Mouse (Mus musculus) adipocyte (in vitro differentiated cells): ENCODE data around the gene Ralgds.
A peak's percentile ranks its signal among the peaks of the same experiment; 100 is the strongest.
"Not testable (repeated sequence)": the region's sequence is repeated elsewhere in the genome, so short reads cannot be mapped to it uniquely, and the experiment has no call there.

ENCODE experiments used
- DNase-seq: peaks from one replicate; pipeline ENCODE4 v3.0.0-alpha.2; 2016; ENCODE audit warnings: low spot score

Gene Ralgds

DNA sequence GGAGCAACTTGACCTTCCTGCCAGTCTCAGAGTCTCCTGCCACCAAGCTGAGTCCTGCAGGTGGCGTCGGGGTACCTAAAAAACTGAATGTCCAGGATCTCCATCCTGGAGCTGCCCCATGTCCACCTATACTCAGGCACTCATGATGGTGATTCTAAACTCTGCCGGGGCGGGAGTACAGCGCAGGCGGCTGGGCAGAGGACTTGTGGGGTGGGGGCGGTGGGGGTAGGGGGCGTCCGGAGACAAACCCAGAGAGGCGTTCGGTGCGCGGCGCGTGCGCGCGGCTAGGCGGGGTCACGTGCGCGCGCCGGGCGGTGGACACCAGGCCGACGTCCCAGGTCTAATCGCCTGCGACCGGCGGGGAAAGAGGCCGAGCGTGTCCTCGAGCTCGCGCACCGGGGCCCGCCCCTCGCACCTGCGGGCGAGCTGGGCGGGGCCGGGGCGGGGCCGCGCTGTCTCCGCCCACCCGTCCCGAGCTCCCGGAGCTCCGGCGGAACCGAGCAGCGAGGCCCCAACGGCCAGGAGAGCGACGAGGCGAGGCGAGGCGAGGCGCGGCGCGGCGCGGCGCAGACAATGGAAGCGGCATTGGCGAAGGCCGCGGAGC lies at the start of gene Ralgds:
Gene Ralgds (plus strand): TSS at position 328 of the 604 bp plus-strand sequence.
- DNase-seq: no peak

DNA sequence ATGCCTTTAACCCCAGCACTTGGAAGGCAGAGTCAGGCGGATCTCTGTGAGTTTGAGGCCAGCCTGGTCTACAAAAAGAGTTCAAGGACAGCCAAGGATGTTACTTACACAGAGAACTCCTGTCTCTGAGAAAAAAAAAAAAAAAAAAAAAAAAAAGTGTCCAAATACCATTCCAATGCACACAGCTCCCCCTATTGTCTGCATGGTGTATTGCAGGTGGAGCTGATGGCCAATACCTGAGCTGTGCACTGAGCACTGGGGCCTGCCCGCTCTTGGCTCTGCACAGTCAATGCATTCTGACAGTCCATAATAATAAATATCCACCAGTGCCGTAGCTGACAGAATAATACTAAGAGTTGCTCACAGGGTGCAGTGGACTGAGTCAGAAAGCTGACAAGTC lies 49.0 kb upstream of the Ralgds start:
- peak; percentile 57 for DNase-seq

DNA sequence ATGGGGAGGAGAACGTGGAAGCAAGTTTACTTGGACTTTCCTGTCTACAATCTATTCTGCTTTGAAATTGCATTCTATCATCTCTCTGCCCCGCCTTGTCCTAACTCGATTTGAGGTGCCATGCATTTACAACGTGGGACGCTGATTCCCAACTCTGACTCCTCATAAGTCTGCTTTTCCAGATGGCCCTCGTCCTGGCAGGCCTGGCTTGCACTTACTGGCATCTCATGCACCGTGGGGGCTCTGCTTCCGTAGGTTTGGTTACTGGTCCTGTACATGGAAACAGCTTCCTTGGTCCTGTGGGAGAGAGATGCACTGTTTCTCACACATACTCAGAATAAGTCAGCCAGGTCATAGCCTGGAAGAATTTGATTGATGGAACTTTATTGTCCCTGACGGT lies 48.0 kb upstream of the Ralgds start:
- DNase-seq: no peak

DNA sequence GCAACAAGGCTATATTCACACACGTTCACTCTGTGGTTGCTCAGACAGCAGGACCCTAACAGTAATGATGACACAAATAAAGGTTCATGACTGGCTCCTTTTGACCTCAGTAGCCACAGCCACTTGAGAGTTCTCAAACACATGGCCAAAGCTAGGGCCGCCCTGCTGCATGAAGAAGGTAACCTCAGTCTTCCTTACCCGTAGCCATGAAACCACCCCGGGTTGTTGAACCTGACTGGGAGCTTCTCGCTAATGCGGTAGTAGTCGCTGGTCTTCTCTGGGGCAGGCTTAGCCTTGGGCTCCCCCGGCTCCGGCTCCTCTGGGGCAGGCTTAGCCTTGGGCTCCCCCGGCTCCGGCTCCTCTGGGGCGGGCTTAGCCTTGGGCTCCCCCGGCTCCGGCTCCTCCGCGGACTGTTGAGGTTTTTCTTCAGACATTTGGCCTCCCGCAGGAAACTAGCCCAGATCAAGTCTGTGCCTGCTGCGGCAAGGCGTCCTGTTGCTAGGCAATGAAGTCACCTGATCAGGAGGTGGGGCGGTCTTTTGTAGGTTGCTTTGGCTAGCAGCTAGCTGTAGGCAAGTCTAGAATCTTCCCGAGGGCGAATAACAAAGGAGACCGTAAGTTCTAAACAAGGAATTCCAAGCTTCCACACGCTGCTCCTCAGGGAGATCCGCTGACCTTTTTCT lies 46.9 kb upstream of the Ralgds start, which contains the start of gene 1700007K13Rik:
Gene 1700007K13Rik (minus strand): TSS at position 497 of the 683 bp plus-strand sequence.
- no peak for DNase-seq

DNA sequence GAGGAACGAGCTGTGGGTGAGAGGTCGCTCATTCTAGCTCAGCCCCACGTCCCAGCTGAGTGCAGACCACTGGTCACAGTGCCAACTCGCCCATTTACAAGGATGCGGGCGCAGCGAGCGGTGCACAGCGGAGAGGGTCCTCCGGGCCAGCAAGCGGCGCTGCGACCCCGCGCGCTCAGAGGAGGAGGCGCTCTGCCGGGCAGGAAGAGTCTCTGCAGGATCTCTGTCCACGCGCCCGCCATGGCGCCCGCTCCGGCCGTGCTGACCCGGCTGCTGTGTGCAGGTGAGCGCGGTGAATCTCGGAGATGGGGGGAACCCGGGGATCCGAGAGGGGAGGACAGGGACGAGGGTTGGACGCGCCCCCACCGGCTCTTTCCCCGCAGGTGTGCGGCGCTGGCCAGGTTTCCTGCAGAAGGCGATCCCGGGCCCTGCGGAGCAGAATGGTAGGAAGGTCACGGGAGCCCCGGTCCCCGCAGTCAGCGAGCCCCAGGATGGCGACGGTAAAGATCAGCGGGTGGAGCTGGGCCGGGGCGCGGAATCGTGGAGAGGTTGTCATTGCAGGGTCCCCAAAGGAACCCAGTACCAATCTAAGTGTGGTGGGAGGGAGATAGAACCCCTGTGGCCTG lies 45.0 kb upstream of the Ralgds start, which contains the start of gene Mrps2:
Gene Mrps2 (plus strand): TSS at position 207 of the 626 bp plus-strand sequence.
- DNase-seq: peak; percentile 74

DNA sequence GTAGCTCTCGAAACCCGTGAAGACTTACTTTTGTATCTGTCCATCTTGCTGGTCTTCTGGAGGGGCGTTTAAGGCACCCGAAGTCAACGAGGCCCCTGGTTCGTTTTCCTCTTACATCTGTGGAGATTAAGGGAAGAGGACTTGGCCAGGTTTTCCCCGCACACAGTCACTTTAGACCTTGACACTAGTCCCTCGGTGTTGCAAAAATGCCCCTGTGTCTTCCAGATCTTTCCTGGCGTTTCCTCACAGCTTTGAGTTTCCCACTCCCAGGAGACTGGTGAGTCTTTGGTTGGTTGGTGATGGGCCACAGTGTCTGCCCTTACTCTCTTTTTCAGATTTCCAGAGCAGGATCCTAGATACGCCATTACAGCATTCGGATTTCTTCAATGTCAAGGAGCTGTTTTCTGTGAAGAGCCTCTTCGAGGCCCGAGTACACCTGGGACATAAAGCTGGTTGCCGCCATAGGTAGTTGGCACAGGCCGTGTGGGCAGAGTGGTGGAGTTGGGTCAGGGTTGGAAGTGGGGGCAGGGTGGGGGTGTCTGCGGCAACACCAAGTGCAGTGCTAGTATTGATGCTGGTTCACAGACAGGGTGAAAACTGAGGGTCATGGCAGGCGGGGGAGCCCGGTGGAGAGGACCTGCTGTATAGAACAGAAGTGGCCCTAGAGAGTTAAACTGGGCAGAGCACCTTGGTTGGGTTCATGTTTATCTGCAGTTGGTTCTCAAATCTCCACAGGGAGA lies 44.3 kb upstream of the Ralgds start:
- DNase-seq: peak; percentile 16

DNA sequence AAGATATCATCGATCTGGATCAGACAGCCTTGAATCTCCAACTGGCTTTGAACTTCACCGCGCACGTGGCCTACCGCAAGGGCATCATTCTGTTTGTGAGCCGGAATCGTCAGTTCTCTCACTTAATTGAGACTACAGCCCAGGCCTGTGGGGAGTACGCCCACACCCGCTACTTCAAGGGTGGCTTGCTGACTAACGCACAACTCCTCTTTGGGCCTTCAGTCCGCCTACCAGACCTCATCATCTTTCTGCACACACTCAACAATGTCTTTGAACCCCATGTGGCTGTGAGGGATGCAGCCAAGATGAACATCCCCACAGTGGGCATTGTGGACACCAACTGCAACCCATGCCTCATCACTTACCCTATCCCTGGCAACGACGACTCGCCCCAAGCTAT lies 43.5 kb upstream of the Ralgds start:
- DNase-seq: no peak

DNA sequence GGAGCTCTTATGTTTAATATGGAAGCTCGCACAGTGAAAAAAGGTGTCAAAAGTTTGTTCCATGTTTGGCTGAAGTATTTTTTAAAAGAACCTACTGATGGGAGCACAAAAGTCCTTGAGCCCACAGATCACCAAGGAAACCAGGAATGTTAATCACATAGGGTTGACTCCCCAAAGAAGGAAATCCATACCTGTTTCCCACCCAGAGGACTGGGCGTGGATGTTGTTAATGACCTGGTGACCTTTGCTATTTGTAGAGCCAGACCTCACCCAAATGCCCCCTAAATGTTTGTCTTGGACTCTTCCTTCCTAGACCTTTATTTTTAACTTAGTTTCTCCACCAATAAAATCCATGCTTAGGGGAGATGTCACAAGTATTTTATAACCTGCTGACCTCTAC lies 42.3 kb upstream of the Ralgds start:
- DNase-seq: no peak

DNA sequence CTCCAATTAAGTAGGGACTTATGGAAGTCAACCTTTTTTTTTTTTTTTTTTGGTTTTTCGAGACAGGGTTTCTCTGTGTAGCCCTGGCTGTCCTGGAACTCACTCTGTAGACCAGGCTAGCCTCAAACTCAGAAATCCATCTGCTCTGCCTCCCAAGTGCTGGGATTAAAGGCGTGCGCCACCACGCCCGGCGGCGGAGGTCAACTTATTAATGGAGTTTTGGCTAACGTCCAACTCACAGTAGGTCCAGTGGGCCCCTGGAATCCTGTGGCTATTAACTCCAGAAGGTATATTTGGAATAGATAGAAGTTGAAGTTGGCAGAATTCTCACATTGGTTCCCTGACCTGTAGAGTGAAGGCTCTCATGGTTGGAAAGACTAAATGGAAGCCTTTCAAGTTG lies 40.9 kb upstream of the Ralgds start:
- DNase-seq: not testable (repeated sequence)

DNA sequence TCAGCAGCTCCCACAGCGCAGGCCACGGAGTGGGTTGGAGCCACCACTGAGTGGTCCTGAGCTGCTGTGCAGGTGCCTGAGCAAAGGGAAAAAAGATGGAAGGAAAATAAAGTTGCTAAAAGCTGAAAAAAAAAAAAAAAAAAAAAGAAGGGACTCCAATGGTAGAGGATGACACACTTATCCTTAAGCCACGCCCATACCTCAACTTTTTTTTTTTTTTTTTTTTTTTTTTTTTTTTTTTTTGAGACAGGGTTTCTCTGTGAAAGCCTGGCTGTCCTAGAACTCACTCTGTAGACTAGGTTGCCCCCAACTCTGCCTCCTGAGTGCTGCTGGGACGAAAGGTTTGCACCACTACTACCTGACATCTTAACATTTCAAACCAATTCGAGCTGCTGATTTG lies 34.9 kb upstream of the Ralgds start:
- DNase-seq: not testable (repeated sequence)

DNA sequence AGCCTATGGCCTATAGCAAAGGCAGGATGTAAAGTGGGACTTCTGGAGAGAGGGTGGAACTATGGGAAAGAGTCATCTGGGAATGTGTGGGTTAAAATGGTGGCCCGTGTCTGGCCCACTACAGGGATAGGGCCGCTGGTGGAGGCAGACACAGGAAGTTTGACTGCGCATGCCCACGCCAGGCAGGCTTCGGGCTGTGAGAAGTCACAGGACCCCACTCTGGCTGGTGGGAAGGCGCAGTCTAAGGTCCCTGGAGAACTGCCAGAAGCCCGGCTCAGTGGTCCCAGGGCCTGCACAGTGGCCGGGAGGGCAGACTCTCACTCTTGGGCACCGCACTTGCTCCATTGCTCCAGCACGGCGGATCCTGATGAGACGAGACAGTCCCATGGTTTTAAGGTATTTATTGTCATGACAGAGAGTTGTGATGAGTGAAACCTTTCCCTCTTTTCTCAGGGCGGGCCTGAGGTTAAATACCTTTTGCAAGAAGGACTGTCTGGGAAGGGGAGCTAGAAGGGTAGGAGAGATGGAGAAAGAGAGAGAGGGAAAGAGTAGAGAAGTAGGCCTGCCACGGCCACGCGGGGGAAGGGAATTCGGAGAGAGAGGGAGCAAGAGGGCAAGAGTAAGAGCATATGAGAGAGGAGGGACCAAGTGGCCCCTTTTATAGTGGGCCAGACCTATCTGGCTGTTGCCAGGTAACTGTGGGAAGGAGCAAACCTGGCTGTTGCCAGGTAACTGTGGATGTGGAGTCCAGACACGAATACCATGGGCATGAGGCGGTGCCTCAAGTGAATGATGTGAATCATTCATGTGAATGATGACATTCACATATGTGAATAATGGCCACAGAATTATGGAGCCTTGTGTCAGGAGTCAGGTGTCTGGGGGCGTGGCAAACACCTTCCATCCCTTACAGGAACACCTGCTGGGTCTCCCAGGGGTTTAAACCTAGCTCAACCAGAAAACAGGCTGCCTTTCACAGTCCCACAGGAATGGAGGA lies 33.4 kb upstream of the Ralgds start:
- DNase-seq: no peak

DNA sequence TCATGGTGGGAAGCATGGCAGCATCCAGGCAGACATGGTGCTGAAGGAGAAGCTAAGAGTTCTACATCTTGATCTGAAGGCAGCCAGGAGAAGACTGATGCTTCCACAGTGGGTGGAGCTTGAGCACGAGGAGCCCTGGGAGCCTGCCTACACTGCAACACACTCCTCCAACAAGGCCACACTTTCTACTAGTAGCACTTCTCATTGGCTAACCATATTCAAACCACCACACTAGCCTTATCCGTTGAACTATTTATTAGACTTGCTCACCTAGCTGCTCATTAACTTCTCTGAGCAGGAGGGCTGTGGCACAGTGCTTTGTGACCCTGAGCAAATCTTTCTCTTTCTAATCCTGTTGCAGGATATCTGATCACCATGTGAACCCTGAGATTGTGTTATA lies 29.1 kb upstream of the Ralgds start:
- DNase-seq: no peak

DNA sequence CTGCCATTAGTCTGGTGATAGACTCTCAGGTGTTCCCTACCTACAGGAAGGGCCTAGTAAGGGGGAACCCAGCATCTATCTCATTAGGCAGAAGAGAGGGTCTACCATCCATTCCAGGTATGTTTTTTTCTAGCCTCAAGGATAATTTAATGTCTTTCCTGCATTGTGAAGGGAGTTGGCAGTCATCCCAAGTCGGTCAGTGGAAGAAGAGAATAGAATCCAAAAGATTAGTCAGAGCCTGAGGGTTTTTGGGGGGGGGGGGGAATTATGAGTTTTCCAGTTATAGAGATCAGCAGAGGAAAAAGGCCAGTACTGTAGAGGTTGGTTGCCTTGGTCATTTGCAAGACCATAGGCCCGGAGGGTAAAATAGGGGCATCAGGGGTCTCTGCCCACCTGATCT lies 18.4 kb upstream of the Ralgds start:
- DNase-seq: no peak

DNA sequence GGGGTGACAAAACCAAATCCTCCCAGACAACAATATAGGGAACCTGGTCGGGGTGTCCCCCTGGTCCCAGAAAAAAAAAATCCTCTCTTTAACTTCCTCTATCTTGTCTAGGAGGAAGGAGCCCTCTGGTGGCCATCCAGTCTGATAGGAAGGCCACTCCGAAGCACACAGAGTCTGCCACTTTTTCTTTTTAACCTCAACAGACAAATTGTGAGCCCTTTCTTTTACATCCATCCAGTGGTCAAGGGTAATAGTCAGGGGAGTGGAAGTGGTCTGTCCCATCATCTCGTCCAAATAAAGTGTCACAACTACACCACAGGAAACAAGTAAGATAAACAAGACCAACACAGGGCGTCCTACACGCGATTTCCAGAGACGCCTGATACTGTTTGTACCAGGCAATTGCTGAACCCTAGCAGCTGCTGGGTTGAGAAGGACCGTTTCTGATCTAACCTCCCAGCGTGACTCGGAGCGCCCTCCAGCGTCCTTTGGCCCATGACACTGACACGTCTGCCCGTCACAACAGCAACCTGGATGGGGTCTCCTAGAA lies 17.6 kb upstream of the Ralgds start:
- DNase-seq: peak; percentile 41

DNA sequence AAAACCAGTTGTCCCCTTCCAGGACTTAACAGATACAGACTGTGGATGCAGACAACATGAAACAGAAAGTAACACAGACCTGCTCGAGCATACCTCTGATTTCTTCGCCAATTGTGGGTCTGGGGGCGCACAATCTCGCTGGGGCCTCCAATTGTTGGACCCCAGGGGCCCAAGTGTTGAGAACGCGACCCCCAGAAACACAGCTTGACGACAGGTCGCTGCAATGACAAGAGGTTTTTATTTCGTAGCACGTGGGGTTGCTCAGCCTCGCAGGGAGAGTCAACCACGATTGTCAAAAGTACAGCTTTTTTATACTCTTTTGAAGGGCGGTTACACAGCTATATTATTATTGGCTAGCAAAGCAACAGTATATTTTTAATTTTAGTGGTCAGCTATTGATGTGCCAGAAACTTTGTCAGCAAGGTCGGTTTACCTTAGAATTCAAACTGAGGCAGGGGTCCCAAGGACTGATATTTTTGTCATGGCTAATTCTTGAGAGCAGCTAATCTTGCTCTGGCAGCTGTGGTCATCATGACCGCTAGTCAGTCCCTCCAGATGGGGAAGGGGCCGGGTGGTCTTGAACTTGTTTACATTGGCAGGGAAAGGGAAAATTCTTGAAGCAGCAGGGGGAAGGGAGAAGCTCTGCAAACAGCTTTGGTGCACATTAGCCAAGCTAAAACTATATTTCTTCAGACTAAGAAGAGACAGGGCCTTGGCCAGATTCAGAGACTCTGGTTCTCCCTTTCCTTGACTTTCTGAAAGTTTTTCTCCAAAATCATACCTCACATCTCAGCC lies 16.9 kb upstream of the Ralgds start:
- DNase-seq: no peak

DNA sequence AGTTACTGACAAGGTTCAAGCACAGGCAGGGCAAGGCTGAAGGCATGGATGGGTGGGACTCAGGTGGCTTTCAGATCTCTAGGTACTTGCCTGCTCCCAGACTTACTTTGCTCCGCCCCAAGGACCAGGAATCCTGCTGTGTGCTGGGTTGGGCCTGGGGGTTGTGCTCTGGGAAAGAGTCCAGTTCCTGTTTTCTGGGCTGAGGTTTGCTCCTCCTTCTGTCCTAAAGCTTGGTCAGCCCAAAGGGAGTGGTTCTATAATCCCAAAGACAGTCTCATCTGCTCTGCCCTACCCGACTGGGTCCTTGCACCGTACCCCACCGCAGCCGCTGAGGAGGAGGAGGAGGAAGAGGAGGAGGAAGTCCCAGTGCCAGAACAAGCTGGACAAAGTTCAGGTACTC lies 16.3 kb upstream of the Ralgds start, which contains the start of gene Gbgt1:
Gene Gbgt1 (plus strand): TSS at position 221 of the 400 bp plus-strand sequence.
- peak; percentile 73 for DNase-seq

DNA sequence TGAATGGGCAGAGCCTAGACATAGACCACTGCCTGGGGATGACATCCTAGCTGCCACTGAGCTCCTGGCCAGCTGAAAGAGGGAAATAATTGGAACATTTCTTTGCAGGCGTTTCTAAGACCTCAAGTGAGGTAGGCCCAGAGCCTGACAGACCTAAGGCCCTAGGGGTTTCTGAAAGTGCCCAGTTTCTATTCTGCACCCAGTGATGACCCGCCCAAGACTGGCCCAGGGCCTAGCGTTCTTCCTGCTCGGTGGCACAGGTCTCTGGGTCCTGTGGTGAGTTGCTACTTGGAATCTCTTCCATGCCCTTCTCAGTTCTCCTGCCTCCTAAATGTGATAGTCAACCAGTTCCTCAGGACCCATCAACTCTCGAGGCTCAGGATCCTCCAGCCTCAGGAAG lies 15.4 kb upstream of the Ralgds start:
- DNase-seq: no peak

DNA sequence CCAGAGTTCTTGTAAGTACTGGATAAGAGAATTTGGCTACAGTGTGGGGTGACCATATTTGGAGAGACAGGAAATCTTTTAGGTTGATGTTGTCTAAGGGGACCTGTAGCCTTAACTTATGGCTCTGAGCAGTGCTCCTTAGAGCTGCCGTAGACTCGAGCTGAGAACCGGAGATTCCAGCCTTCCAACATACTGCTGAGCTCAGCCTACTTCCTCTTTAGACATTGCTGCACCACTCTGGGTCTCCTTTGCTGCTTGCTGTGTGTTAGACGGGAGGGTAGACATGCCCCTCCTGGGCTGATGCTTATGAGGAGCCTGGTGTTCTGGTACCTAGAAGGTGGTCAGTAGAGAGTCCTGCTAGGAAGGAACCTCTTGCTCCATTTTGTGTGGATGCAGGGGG lies 14.5 kb upstream of the Ralgds start:
- no peak for DNase-seq

DNA sequence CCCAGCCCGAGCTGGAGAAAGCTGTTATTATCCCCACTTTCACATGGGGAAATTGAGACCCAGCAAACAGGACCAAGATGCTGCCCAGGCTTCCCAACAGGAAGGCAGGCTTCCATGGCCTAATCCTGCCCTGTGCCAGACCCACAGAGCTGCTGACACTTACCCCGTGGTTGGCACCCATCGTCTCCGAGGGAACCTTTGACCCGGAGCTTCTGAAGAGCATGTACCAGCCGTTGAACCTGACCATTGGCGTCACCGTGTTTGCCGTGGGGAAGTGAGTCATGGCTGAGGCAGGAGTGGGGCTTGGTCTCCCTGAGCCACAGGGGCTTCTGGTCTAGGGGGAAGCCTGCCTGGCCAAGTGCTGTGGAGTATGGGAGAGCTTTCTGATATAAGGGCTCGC lies 9.9 kb upstream of the Ralgds start:
- no peak for DNase-seq

DNA sequence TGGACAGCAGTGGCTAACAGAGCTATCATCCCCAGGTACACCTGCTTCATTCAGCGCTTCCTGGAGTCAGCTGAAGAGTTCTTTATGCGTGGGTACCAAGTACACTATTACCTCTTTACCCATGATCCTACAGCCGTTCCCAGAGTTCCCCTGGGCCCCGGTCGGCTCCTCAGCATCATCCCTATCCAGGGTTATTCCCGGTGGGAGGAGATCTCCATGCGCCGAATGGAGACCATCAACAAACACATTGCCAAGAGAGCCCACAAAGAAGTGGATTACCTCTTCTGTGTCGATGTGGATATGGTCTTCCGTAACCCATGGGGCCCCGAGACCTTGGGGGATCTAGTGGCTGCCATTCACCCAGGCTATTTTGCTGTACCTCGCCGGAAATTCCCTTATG lies 8.2 kb upstream of the Ralgds start:
- no peak for DNase-seq
